Mouse (Mus musculus) embryonic fibroblast, embryonic 13.5 days (primary cell): ENCODE measurements around the gene Yipf3. TPM values are rescaled to one million over a fixed set of nuclear protein-coding genes. Genes with fewer than 3 reads are reported as not detected.

Source experiments
- H3K27ac ChIP-seq: 2 replicates; pipeline ENCODE4 v1.5.1; 2012; ENCODE audit warnings: low read length, control low read depth, inconsistent platforms; ENCODE audit not compliant: insufficient read depth
- H3K4me1 ChIP-seq: 2 replicates; pipeline ENCODE4 v1.6.1; 2011; ENCODE audit warnings: low read length; ENCODE audit not compliant: control insufficient read depth, insufficient read depth
- H3K4me3 ChIP-seq: 2 replicates; pipeline ENCODE4 v1.5.1; 2011; ENCODE audit warnings: mild to moderate bottlenecking, control low read depth, low read length; ENCODE audit not compliant: insufficient read depth
- CTCF ChIP-seq: IDR thresholded peaks from 2 replicates; pipeline ENCODE4 v1.5.1; 2011; ENCODE audit warnings: mild to moderate bottlenecking, control low read depth, low read length, moderate library complexity, borderline replicate concordance; ENCODE audit not compliant: insufficient read depth
- POLR2A ChIP-seq: IDR thresholded peaks from 2 replicates; pipeline ENCODE4 v1.6.1; 2011; ENCODE audit warnings: low read depth, mild to moderate bottlenecking, control low read depth, low read length, moderate library complexity
- polyA plus RNA-seq: library from polyadenylated mRNA; stranded (reverse); fragments of >200 nt; gene quantifications from 2 replicates; pipeline ENCODE4 v1.2.4, GENCODE M21; 2011; ENCODE audit warnings: low read depth; ENCODE audit not compliant: missing spikeins, insufficient read length

The Yipf3 gene
- polyA plus RNA-seq, 1 experiment = 114 TPM

DNA sequence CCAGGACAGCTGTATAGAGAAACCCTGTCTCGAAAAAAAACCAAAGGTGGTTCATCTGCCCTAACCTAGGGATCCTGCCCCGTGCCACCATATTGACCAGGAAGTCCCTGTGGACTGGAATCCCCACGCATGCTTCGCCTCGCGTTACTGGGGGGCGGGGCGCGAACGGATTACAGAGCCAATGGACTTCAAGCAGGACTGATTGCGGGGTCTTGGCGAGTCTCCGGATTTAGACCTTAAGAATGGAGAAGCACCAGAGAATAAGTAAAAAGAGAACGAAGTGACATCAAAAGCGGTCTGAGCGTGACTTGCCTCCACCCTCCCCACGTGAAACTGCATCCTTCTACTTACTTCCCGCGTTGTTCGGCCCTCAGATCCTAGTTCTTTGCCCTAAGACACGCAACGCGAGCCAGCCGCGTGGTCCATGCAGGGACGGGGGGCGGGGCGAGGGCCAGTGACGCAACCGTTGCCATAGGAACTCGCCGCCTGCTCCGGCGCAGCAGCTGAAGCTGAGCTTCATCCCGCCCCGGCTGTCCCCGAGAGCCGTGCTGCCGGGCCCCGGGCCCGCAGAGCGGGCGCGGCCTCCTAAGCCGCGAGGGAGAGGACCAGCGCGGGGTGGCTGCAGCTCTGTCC is 5.7 kb downstream of the Yipf3 start, which contains the start of gene Lrrc73:
TSS of gene Lrrc73 (plus strand) at position 80 of the 633 bp plus-strand sequence.
- no peak within 1 kb of the TSS for H3K27ac ChIP-seq
- TF ChIP-seq POLR2A = peak; percentile 49
- no peak for TF ChIP-seq CTCF

DNA sequence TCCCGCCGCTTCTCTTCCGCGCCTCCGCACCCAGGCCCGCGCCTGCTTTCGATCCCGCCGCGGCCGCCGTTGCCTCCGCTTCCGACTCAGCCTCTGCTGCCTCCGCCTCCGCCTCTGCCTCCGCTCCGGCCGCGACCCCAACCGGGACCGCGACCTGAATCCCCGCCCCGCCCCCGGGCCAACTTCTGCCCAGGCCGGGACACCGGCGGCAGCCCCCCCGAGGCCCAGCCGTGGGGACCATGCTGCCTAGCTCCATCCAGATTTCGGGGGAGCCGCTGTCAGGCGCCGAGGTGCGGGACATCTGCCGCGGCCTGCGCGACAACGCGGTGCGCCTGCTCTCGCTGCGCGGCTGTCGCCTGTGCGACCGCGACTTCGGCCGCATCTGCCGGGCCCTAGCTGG is 6.2 kb downstream of the Yipf3 start:
- Histone ChIP-seq H3K27ac (no peak overlapping the region), H3K4me1 (peaks cover 2% of the 10 kb centered on the region; the same call in 1 of the 2 replicates), H3K4me3 (peak overlapping the region; percentile 36)
- TF ChIP-seq CTCF (no peak), POLR2A (no peak)

More for the DNA sequence above, 5.7 kb downstream of the Yipf3 start, which contains the start of gene Lrrc73:
- Histone ChIP-seq H3K4me1 (peaks cover 2% of the 10 kb centered on the region; the same call in 1 of the 2 replicates), H3K4me3 (peak within 1 kb of the TSS; percentile 36)

DNA sequence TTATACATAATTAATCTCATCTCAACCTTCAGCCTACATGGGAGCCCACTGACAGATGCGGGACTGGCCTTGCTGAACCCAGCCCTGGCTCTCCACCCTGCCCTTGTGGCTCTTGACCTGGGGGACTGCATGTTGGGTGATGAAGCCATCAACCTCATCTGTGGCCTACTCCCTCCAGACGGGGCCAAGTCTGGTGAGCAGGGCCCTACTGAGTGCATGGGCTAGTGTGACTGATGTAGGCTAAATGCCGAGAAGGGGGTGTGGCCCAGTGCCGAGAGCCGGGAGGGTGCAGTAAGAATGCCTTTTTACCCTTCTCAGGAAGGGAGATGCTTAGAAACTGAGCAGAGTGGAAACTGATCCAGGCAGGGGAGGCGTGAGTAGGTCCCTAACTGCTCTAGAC is 7.3 kb downstream of the Yipf3 start:
- Histone ChIP-seq H3K4me3 (no peak overlapping the region), H3K27ac (no peak overlapping the region), H3K4me1 (no peaks in the 10 kb centered on the region; the same call in 1 of the 2 replicates)
- no peak for TF ChIP-seq CTCF
- TF ChIP-seq POLR2A = no peak

DNA sequence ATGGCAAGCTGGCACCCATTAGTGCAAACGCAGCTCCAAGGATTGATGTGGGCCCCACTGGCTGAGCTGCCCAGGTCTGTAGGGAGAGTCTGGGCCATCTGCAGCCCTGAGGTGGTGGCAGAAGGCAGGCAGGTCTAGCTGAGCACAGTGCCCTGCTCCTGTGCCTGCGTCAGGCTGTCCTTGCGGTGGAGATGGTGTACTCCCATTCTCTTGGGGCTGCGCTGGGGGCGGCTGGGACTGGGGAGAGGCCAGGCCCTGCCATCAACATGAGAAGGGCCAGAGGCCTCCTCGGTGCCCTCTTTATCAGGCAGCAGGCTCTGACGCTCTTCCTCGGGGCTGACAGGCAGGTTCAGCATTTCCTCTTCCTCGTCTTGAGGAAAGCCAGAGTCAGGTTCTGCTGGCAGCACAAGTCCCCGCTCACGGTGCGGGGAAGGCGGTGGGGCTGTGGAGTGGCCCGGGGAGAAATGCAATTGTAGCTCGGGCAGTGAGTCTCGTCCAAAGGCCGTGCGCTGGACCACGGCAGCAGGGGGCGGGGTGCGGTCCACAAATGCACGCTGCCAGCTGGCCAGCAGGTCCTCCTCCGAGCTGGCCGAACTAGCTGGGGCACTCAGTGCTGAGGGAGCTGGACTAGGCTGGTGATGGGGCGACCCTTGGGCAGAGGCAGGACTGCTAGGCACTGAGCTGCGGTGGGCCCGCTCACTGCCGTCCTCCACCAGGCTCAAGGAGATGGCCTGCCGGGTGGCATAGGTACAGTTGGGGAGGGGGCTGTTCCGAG is 10.6 kb downstream of the Yipf3 start:
- Histone ChIP-seq H3K4me3 (no peak overlapping the region), H3K27ac (no peak overlapping the region), H3K4me1 (no peaks in the 10 kb centered on the region; the same call in 1 of the 2 replicates)
- TF ChIP-seq CTCF (no peak), POLR2A (no peak)

DNA sequence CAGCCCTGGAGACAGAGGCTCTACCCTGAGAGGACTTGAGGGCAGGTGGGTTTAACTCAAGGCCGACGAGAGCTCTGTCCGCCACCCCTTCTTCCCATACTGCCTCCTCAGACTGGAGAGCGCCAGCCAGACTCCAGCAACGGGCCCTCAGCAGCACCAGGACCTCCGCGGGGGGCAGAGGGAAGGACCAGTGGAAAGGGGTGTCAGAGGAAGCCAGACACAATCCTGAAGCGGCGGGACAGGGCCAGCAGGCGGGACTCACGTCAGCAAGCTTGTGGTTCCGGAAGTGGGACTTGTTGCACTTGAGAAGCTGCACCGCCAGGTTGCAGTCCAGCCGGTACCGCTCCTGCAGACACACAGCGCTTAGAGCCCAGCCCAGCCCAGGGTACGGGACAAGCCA is 11.8 kb downstream of the Yipf3 start:
- no peak overlapping the region for H3K4me3 ChIP-seq
- H3K27ac ChIP-seq = no peak overlapping the region
- TF ChIP-seq POLR2A = no peak
- no peak for TF ChIP-seq CTCF
- H3K4me1 ChIP-seq = no peaks in the 10 kb centered on the region

DNA sequence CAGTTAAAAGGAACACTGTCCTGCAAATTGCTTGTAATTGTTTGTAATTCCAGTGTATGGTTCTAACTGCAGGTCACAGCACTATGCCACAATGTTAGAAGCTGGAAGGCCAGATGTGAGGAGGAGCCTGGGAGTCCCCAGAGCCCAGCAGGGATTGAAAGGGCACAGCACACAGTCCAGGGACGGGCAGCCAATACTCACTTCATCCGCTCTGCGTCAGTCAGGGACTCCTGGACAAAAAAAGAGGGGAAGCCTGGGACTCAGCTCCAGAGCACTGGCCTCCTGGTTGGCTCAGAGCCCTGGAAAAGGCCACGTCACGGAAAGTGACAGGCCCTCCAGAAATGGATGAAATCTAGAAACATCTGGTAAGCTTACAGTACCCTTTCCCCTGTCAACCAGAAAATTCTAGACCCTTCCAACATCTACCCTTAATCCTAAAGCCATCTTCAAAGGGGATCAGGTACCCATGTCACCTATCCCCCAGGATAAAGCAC is 14.4 kb downstream of the Yipf3 start:
- Histone ChIP-seq H3K4me3 (no peak overlapping the region), H3K27ac (no peak overlapping the region), H3K4me1 (peaks cover 10% of the 10 kb centered on the region)
- TF ChIP-seq CTCF (no peak), POLR2A (no peak)

DNA sequence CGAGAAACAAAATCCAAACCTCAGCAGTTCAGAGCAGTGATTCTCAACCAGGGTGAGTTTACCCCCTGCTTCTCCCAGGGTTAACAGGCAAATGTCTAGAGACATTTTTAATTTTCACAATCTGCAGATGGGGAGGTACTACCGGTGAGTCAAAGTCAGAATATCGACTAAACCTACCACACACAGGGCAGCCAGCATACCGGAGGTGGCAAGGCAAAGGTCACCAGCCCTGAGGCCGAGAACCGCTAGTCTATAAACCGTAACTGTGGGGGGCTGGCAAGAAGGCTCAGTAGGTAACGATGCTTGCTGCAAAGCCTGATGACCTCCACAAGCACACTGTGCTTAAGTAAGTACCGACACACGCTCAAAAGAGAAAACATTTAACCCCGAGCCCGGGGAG is 17.6 kb downstream of the Yipf3 start:
- no peak overlapping the region for H3K4me3 ChIP-seq
- H3K4me1 ChIP-seq = peaks cover 26% of the 10 kb centered on the region
- peak overlapping the region; percentile 15; the same call in 1 of the 2 replicates for H3K27ac ChIP-seq
- TF ChIP-seq CTCF (no peak), POLR2A (no peak)

DNA sequence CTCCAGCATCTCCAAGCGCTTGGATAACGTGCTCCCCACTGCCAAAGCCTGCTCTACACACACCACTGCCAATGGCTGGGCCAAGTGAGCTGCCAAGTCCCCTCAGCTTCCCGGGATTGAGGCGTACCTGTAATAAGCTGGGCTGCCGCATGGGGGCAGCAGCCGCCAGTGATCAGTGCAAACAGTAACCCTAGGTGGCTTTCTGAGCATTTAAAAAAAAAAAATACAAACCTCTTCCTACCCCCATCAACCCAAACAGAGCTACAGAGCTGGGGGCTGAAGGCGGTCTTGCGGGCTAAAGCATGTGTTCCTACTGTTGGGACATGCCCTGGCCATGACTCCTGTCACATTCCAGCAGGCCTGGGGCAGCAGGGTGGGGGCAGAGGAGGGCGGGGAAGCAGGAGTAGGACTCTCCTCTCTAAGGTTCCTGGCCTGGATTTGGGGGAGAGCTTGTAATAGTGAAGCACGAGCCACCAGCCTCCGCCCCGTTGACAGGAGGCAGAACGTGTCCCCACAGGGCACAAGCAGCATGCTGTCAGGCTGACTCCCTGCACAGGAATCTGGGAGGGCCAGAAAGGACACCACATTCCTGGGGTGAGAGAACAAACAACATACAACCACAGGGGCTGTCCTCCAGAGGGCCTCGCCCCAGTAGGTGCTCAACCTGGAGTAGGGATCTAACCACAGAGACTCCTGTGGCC is 18.2 kb downstream of the Yipf3 start:
- Histone ChIP-seq H3K27ac (peak overlapping the region; percentile 44), H3K4me3 (no peak overlapping the region), H3K4me1 (peaks cover 28% of the 10 kb centered on the region)
- TF ChIP-seq POLR2A = no peak
- peak; percentile 58; the same call in 1 of the 2 replicates for TF ChIP-seq CTCF

DNA sequence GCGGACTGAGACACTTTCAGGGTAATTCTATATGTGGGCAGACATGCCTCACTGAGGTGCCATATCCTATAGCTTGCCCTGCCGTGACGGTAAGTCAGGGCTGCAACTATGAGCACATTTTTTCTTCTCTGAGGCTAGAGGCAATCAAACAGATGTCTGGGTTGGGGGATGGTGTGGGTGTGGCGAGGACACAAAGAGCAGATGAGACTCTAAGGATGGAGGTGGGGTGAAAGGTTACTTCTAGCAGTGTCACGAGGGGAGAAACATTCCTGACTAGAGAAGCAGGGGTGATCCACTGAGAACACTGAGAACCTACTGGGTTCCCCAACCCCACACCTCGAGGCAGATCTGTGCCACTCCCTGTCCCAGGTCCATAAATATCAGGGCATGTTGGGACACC is 19.1 kb downstream of the Yipf3 start:
- Histone ChIP-seq H3K4me1 (peaks cover 33% of the 10 kb centered on the region), H3K27ac (peak overlapping the region; percentile 44), H3K4me3 (no peak overlapping the region)
- TF ChIP-seq CTCF (no peak), POLR2A (no peak)

DNA sequence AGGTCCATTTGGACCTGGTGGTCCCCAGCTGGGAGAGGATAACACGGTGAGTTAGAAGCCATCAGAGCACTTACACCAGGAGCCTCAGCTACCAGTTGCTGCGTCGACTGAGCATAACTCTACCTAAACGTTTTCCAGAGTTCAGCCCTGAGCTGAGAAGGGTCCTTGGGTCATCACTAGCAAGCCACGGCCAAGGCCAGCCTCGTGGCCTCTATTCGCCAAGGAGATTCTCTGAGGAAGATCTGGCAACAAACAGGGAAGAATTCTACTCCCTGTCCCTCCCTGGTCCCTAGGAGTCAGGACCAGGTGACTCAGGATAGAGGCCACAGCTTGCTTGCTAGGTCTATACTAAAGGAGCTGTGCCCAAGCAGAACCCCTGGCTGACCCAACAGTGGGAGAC is 19.6 kb downstream of the Yipf3 start:
- Histone ChIP-seq H3K27ac (peak overlapping the region; percentile 54), H3K4me3 (no peak overlapping the region), H3K4me1 (peaks cover 36% of the 10 kb centered on the region)
- no peak for TF ChIP-seq POLR2A
